Mouse (Mus musculus) urinary bladder, postnatal 25 days (tissue): ENCODE measurements around the gene Slc44a3.
A peak's percentile ranks its signal among the peaks of the same experiment; 100 is the strongest.

Experiments used
- DNase-seq: peaks from one replicate; pipeline ENCODE4 v3.0.0; 2022; ENCODE audit warnings: low spot score

Slc44a3 gene

DNA sequence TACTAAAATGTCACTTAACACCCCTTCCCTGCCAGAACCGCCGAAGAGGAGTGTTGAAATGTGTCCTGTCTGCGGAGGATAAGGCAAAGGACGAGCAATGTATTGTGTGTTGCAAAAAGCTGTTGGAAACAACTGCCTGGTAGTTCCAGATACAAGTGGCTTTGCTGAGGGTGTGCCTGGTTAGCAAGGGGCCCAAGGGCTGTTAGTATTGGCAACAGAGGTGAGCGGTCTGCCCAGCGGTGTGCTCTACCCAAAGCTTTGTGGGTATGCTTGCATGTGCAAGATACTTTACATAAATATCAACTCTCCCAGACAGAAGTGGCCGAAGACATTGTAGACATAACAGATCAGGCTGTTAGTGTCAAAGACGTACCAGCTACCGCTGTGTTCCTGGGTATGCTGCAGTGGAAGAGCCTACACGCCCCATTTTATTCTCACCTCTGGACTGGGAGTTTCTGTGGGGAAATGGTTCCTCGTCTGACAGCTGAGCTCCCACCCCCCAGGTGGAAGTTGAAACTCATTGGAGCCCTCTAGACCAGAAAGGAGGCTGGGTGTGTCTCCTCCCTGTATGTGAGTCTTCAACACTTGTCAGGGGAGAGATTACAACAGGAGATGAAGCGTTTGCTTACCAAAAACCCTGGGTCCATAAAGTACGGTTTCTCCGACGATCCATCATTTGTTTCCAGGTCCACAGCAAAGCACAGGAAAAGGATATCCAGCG lies 71.6 kb downstream of the Slc44a3 start:
- no peak for DNase-seq

DNA sequence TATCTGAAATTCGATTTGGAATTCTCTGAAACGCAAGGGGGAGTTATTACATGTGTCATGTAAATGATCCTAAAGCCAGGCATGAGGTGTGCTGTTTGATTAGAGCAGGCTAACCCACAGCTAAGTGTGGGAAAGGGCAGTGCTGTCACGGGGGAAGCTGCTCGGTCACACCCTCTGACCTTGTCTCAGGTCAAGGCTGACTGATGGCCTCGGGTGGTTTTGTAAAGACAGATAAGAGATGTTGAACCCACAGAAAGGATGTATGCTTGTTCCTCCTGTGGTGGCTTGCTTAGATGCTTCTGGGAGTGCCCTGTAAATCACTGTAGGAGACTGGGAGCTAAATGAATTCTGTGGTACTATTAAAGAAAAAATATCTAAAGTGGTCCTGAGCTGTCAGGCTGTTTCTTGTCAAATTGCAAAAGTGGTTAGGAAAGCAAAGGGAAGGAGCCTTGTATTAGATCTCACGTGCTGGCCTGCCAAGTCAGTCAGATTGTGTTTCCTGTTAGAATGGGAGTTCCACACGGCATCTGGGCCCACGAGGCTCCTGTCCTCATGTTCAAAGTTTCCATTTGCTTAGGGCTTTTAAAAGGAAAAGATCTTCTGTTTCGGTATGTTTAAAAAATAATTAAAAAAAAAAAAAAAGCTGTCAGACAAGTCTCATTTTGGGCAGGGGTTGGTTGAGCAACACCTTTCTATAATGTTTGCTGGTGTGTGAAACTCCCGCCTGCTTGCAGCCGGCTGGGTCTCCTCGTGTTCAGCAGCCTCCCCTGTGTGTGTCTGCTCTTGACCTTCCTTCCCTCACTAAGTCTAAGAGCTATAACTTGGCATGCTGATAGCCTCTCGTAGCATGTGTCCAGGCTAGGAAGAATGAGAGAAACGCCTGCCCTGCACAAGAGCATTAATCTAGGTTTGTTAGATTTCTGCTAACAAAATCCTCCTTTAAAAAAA lies 73.4 kb downstream of the Slc44a3 start:
- DNase-seq = no peak

DNA sequence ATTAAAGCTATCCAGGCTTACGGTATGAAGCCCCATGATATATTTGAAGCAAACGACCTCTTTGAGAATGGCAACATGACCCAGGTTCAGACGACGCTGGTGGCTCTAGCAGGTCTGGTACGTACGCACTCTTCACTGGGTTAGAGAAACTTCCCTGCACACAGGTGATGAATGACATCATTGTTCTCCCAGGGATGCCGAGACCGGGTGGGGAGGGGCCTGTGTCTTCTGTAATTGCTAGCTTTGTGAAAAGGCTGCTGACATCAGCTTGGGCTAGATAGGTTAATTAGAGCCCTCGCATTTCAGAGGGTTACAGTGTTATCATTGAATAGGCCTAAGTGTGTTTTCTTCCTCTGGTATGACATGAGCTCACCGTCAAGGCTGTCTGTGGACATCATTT lies 80.8 kb downstream of the Slc44a3 start:
- DNase-seq = no peak

DNA sequence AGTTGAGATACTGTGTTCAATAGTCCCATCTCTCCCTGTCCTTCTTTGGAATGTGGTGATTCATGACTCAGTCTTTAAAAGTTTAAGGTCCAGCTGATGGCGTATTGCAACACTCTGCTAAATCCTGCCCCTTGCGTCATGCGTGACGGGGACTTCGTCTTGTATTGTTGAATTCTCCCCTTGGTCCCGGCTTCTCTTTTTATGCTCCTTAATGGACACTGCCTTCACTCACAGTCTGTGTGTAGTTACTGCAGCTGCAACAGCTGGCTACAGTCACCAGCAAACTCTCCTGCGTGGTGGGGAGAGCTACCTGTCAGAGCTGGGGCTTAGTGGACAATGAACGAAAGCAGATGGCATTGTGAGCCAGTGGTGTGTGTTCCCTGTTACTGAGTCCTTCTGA lies 82.7 kb downstream of the Slc44a3 start:
- DNase-seq = peak; percentile 33

DNA sequence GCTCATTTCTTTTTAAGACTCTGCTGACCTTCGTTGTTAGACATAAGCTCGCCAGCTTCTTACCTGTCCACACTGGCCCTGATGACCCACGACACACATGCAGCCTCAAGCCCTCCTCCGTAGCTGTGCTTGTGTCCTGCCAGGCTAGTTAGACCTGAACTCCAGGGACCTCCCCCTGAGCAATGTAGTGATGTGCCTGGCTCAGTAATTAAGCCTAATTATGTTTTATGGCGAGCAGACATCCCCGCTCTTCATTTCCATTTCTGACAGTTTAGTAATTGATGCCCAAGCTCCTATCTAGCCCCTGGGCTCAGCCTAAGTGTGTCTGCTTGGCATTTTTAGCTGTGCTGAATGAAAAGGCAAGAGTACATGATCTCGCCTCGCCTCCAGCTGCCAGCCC lies 83.6 kb downstream of the Slc44a3 start:
- DNase-seq = peak; percentile 19

DNA sequence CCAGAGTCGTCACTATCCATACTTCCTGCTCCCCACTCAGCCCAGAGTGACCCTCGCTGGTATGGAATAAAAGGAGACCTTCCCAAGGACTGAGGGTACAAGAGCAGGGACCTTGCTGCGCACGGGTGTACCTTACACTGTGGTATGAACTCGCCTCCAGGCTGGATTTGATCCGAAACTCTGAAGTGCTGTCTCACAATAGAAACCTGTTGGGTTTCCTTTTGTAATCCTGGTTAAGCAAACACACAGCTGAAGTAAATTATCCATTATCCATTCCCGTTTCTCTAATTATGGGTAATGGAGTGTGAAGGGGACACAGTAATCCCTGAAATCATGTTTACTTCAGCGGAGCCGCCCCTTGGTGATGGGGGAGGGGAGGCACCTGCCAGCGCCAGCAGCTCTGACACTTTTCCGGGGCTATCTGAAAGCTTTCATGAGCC lies 84.2 kb downstream of the Slc44a3 start:
- DNase-seq = no peak

DNA sequence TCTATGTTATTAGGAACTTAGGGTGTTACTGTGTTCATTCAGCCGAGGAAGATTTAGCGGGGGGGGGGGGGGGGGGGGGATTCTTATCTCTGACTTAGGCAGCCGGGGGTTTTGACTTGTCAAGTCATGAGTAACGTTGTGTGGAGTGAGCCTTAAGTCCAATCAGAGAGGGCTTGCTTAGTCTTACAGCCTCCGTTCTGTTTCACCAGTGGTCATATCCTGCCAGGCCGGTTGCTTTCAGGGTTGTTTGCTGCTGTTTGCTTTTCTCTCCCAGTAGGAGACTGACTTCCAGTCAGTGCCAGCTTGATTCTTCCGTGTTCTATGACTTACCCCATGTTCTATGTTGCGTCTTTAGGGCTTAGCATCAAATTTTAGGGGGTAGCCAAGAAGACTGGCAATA lies 85.8 kb downstream of the Slc44a3 start:
- DNase-seq = no peak

DNA sequence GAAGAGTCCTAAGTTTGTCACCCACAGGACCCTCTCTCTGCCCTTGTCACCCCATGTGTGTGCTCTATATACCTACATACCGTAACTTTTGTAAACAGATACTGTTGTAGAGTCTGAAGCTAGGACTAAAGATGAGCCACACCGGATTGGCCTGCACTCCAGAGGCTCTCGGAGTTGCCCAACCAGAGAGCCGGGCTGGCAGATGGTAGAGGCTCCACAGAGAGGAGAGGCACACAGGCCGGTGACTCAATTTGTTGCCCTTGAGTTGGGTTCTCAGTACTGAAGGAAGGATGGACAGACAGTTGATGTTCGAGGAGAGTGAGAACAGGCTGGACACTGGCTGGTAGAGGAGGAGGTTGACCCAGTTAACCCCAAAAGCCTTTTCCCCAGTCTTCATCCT lies 87.8 kb downstream of the Slc44a3 start:
- DNase-seq = no peak

DNA sequence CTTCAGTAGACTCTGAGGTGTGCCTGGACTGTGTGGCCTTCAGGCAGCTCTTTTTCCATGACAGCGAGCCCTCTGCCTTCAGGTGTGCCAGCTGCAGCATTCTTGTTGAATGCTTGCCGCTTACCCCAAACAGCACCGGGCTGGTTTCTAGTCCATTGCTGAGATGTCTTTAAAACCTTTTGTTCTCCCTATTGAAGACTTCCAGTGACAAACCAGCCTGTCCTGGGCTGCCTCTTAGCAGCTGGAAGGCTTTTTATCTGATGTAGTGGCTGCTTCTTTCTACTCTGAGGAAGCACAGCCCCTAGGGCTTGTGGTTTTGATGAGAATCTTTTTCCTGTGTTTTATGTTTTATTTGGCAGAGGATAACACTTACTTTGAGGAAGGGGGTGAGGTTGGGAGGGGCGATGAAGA lies 88.3 kb downstream of the Slc44a3 start:
- no peak for DNase-seq

DNA sequence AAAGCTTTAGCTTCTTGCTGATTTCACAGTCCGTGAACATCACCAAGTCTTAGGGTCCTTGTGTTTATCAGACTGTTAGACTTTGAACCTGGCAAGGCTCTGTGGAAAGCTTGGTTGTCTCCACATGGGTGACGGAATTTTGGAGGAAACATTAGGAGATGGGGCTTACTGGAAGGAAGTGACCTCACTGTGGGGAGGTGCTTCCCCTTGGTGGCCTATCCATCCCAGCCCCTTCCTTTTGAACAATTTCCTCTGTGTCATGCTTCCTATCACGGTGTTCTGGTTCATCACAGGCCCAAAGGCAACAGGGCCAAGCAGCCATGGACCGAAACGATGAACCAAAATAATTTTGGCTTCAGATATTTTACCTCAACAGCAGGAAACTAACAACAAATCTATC lies 89.9 kb downstream of the Slc44a3 start:
- no peak for DNase-seq

DNA sequence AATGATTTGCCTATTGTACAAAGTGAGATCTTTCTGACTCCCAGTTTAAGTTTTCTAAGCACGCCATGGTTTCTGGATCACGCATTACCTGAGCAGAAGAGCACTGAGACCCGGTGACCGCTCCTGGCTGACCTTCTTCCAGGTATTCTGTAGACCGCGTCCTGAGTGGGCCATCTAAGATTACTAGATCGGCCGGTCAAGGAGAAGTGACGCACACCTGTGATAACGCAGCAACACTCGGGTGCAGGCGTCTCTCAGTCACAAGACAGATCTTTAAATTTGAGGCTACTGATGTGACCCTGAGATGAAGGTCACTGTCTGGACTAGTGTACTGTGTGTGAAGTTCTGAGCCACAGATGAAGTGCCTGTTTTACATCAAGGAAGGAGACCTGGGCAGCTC lies 90.7 kb downstream of the Slc44a3 start:
- DNase-seq = no peak

DNA sequence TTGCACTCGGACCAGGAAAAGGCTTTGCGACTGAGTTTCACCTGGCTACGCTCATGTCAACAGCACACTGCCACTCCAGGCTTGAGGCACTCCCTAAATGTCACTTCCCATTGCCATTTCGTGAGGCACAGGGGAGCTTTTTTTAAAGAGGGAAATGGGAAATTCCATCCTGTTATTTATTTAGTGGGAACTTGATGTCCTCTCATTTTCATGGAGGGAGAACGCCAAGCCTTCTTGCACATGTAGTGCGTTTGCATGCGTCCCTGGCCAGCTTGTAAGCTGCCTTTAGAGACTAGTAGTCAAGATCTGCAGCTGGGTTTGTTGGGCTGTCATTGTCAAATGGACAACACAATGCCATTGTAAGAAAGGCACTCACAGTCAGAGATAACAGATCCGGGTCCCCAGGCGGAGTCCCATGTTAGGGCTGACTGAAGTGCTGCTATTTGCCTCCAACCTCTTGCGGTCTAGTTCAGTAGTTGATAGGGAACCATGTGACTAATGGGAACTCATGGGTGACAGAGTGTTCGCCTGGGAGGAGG lies 92.5 kb downstream of the Slc44a3 start:
- DNase-seq = no peak

DNA sequence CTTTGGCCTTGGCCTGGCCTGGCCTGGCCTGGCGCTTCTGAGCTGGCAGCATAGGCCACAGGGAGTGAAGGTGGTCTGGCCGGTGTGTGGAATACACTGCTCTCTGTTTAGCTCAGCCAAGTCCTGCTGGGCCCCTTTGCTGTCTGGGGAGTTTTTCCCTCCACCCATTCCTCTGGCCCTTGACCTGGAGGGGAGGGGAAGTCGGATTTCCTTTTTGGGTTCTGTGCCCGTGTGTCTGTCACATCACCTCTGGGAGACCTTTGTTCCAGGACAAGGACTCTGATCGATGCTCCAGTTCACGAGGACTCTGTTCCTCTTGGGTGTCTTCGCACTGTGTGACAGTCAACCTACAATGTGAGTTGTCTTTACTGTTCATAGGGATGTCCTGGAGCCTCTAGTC lies 94.2 kb downstream of the Slc44a3 start:
- DNase-seq = no peak

DNA sequence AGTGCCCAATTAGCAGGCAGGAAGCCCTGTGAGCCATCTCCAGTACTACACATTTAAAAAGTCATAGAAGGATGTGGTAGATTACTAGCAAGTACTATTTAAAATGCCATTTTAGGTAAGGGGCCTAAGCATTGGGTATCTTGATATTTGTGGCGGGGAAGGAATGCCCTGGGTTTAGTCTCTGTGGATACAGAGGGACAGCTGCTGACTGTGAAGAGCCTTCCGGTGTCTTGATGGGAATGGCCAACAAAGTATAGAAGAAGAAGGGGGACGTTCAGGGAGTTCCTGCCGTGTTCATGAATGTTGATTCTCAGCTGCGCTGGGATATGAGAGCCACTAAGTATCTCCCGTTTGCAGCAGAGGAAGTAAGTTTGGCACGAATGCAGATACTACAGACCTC lies 95.1 kb downstream of the Slc44a3 start:
- no peak for DNase-seq

DNA sequence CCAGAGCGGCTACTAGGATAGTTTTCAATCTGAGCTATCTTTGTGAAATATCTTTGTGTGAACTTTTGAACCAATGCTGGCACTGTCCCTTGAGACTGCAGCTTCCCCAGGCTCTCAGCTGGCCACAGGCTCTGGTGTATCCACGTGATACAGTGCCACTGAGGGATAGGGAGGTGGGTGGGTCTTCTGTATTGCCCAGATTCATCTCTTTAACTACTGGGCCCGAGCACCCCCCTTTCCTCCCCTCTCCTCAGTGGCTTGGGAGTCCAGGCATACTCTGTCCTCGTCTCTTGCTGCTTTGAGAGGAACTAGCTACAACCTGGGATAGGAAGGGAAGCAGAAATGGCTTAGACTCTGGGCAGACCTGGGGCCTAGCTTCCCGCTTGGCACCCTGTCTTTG lies 96.9 kb downstream of the Slc44a3 start:
- DNase-seq = no peak

DNA sequence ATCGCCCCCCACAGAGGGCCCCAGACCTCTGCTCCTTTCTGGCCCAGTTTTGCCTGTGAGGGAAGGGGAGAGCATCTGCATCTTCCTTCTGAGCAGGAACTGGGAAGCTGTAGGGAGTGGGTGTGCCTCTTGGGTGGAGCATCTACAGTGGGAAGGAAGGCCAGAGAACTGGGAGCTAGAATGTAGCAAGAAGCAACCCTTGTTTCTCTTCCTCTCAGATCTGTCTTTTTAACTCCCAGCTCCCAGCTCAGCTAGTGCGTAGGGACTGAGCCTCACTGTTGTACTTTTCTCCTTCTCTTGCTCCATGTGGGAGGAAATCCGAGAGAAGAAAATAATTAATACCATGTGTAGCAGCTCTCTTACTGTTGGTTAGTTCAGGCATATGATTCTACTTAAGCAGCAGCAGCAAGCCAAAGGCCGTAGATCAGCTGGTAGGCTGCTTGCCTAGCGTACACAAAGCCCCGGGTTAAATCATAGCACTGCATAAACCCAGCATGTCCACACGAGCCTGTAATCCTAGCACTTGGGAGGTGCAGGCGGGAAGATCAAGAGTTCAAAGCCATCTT lies 98.2 kb downstream of the Slc44a3 start:
- DNase-seq = no peak

DNA sequence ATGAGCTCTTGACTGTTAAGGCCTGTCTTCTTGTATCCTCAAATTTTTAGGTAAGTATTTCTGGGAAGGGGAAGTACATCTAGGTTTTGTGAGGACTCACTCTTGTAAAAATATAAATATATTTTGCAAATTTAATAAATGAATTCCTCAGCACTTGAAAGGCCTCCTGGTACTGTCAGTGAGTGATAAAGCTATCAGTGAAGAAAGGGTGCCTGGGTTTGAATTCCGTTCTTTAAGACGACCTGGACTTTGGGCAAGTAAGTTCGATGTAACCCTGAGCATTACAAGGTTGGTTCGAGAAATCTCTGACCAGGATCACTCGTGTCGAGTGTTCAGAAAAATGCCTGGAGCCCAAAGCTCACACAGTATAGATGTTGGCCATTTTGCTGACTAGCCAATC lies 98.8 kb downstream of the Slc44a3 start:
- DNase-seq = no peak

DNA sequence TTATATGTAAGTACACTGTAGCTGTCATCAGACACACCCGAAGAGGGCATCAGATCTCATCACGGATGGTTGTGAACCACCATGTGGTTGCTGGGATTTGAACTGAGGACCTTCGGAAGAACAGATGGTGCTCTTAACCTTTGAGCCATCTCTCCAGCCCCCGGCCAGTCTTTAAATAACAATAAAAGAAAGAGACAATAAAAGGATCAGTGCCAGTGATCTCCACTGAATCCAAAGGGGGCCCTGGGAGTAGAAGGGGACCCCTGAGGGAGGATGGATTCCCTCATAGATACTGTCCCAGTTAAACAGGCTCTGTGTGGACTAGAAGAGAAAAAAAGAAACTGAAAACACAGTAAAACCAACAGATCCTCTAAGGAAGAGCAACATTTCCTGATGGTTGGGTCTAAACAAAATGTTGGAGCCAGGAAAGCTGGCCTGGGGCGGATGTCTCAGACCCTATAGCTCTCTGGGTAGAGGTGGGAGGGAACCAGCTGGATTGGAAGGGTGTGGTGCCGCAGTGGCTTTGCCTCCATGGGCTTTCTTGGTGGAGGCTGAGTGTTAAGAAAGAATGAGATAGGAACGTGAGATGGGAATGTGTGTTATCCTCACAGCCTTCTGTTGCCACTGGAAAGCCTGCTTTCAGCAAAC lies 101.8 kb downstream of the Slc44a3 start:
- DNase-seq = no peak

DNA sequence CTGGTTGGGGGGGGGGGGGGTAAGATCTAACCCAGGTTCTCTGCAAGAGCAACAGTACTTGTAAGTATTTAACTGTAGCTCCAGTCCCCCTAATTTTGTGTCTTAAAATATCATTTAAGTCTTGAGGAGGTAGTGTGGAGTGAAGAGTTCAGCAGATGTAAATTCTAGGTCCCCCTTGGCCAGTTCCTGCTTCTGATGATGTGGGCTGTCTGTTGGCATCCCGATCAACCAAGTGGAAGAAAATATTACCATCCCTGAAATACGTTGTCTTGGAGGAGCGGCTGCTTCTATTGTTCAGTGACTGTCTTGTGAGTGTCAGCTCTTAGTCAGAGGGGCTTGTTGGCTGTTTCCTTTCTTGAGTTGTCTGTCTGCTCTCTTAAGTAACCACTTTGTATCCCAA lies 102.7 kb downstream of the Slc44a3 start:
- DNase-seq = no peak

DNA sequence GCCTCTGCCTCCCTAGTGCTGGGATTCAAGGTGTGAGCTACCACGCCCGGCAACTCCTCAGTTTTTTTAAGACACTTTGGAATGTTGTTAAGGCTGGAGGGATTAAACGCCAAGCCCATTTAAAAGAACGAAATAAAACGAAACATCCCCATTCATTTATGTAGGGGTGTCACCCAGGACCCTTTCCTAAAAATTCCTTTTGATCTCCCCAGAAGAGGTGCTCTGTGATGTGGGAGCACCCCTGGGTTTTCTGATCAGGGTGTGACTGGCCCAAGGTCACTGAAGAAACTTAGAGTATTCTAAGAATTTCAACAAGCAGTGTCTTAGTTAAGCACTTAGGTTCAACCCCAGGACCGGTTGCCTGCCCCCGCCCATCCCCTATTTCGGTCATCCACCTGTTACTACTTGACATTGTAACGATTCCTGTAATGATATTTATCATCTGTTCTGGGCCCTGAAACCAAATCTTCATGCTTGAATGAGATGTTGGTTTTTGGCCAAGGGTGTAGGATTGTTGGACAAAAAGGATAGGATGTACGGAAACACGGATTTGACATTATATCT lies 103.4 kb downstream of the Slc44a3 start:
- DNase-seq = no peak

DNA sequence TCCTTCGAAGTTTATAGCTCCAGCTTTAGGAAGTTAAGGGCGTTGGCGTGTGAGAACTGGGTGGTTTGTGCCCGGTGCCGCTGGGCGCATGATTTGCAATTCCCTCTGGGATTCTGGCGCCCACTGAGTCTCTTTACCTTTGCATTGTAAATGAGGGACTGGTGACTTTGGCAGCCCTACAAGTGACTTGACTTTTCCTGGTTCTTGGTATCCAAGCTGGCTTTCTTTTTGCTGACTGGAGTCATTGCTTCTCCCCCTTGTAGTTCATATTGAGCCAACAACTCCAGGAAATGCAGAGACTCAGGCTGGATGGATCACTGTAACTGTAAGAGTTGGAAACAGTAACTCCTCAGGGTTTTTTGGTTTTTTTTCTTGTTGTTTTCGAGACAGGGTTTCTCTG lies 104.0 kb downstream of the Slc44a3 start:
- no peak for DNase-seq

DNA sequence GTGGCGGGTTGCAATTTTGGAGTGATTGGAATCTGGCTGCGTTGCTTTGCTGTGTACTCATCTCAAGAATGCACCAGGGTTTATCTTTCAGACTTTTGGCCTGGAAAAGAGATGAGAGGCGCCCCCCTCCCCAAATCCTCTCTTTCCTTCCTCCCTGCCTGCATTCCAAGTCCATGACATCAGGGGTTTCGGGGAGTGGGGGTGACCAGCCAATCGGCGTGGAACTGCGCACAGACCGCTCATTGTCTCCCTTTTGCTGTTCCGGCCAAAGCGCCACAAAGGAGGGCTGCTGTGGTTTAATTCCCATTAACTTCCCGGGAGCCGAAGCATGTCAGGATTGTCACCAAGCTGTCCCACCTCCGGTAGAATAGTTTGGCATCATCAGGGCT lies 104.7 kb downstream of the Slc44a3 start:
- peak; percentile 43 for DNase-seq
